Mouse (Mus musculus) testis, adult 2 months (tissue): ENCODE measurements around the gene Abtb2.

Experiments
- CTCF ChIP-seq: fragments of 200-500 bp; IDR thresholded peaks from 2 replicates; pipeline ENCODE4 v1.5.1; 2012; ENCODE audit warnings: low read depth, mild to moderate bottlenecking, inconsistent platforms, low read length, moderate library complexity; ENCODE audit not compliant: control insufficient read depth, insufficient read depth, insufficient replicate concordance
- POLR2A ChIP-seq: fragments of 200-500 bp; IDR thresholded peaks from 2 replicates; pipeline ENCODE4 v1.6.1; 2012; ENCODE audit warnings: low read depth, mild to moderate bottlenecking, inconsistent platforms, low read length, moderate library complexity; ENCODE audit not compliant: control insufficient read depth

GRCm38 (mm10) chr2:103613865-103614264 lies 47.8 kb downstream of the Abtb2 start:
- TF ChIP-seq CTCF (no peak), POLR2A (no peak)
